Mouse (Mus musculus): ENCODE measurements around the gene Bcl10. TPM values are rescaled to one million over a fixed set of nuclear protein-coding genes. Genes with fewer than 3 reads are reported as not detected.
"Not testable (repeated sequence)": the region's sequence is repeated elsewhere in the genome, so short reads cannot be mapped to it uniquely, and the experiment has no call there.

Bcl10 gene
- polyA plus RNA-seq (2015; fragmentation: Nextera tagmentation; extraction: Ambion mirVana): 43.5 and 46.1 TPM in 2 replicates

DNA sequence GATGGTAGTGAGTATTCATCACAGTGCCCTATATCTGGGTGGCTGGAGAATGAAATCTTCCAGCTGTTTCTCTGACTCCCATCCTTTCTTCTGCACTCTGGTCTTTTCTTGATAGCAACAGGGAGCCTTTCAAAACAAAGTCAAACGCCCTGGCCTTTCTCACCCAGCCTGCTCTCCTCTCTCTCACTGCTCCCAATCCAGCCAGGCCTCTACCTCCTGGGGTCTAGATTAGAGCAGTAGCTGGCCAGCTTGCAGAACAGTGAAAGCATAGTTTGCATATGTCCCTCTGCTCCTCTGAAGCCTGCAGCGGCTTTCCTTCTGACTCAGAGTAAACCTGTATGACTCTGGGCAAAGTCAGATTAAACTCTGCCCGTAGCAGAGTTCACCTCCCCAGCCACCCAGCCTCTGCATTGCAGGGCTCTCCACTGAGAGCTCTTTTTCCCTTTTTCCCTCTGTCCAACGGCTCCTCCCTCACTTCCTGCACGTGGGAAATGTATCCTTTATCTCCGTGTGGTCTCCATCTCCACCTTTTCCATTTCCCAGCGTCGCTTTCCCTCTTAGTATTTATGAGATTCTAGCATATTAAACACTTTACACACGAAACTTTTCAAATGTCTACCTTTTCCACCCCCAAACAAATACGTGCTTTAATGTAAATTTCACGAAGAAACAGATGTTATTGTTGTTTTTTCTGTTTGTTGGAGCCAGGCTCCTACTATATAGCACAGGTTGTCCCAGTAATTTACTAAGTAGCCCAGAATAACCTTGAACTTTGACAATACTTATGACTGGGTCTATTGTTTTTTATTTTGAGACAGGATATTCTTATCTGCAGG is at the start of gene Bcl10:
Gene Bcl10 (plus strand): TSS at position 786 of the 836 bp plus-strand sequence.
- WGBS: 34% methylated on average over 11 of the region's 11 CpGs
- peak; percentile 2; the same call in 1 of the 2 replicates for ATAC-seq (ENCODE audit: low FRiP score, low TSS enrichment)
- peak within 1 kb of the TSS; percentile 26; the same call in 1 of the 2 replicates for H3K4me3 ChIP-seq (ENCODE audit: low read depth, low read length)
- H3K9me3 ChIP-seq (ENCODE audit: control insufficient read depth, low read length): no peaks in the 10 kb centered on the region
- H3K36me3 ChIP-seq (ENCODE audit: control insufficient read depth, insufficient read depth, low read length): no peaks in the 10 kb centered on the region
- peak within 1 kb of the TSS; percentile 64; the same call in 1 of the 2 replicates for H3K27ac ChIP-seq (replicated peaks)
- peak; percentile 48 for DNase-seq (ENCODE audit: low spot score)
- H3K4me2 ChIP-seq (replicated peaks; ENCODE audit: low read depth): peak within 1 kb of the TSS; percentile 45
- no peak for TF ChIP-seq EP300 (optimal IDR thresholded peaks at IDR 0.05)
- TF ChIP-seq CTCF (IDR thresholded peaks at IDR 0.05; ENCODE audit: low read depth): no peak
- no peak within 1 kb of the TSS; the same call in 1 of the 2 replicates for H3K9ac ChIP-seq (ENCODE audit: low read length)
- H3K27me3 ChIP-seq (ENCODE audit: control insufficient read depth, insufficient read depth, low read length): no peaks in the 10 kb centered on the region
- no peaks in the 10 kb centered on the region; the same call in 1 of the 2 replicates for H3K4me1 ChIP-seq (replicated peaks; ENCODE audit: control insufficient read depth, insufficient read depth)

DNA sequence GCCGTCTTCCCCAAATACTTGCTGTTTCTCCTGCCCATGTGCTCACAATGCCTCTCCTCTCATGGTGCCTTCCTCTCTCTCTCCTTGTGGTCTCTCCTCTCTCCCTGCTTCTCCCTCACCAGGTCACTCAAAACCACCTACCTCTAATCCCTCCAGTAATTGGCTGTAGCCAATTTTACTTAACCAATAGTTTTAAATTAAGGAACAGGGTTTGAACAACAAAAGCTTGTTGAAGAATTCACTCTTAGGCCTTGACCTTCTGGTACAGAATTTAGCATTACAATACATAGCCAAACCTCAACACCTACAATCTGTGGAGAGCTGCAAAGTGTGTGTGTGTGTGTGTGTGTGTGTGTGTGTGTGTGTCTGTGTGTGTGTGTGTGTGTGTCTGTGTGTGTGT is 49.3 kb upstream of the Bcl10 start:
- 90% methylated on average over 1 of the region's 1 CpGs for WGBS
- ATAC-seq (ENCODE audit: low FRiP score, low TSS enrichment) (no peak), DNase-seq (ENCODE audit: low spot score) (no peak)

DNA sequence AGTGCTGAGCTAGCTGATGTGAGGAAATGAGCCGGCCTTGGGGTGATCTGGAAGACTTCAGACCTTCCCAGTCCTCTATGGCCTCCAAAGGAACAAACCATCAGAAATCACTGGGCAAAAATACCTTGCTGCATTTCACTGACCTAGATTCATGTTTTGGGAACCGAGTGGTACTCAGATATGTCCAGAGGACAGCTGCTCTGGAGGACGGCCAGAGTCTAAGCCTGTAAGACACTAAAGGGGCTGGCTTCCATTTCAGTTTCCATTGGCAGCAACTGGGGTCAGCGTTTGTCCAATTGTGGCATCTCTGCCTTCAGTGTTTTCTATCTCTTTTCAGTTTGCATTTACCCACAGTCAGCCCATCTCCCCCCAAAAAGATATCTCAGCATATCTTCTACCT is 48.5 kb upstream of the Bcl10 start:
- Histone ChIP-seq H3K27ac (replicated peaks) (no peak overlapping the region), H3K4me3 (ENCODE audit: low read depth, low read length) (no peak overlapping the region), H3K27me3 (ENCODE audit: control insufficient read depth, insufficient read depth, low read length) (no peaks in the 10 kb centered on the region), H3K4me2 (replicated peaks; ENCODE audit: low read depth) (no peak overlapping the region), H3K36me3 (ENCODE audit: control insufficient read depth, insufficient read depth, low read length) (no peaks in the 10 kb centered on the region), H3K9me3 (ENCODE audit: control insufficient read depth, low read length) (no peaks in the 10 kb centered on the region), H3K4me1 (replicated peaks; ENCODE audit: control insufficient read depth, insufficient read depth) (no peaks in the 10 kb centered on the region), H3K9ac (ENCODE audit: low read length) (no peak overlapping the region)
- TF ChIP-seq CTCF (IDR thresholded peaks at IDR 0.05; ENCODE audit: low read depth) (no peak), EP300 (optimal IDR thresholded peaks at IDR 0.05) (no peak)
- ATAC-seq (ENCODE audit: low FRiP score, low TSS enrichment): no peak
- no peak for DNase-seq (ENCODE audit: low spot score)
- WGBS: 59% methylated on average over 4 of the region's 4 CpGs

More for the DNA sequence above, 49.3 kb upstream of the Bcl10 start:
- TF ChIP-seq CTCF (IDR thresholded peaks at IDR 0.05; ENCODE audit: low read depth): no peak
- no peak for TF ChIP-seq EP300 (optimal IDR thresholded peaks at IDR 0.05)
- Histone ChIP-seq H3K27ac (replicated peaks) (no peak overlapping the region), H3K9me3 (ENCODE audit: control insufficient read depth, low read length) (no peaks in the 10 kb centered on the region), H3K36me3 (ENCODE audit: control insufficient read depth, insufficient read depth, low read length) (no peaks in the 10 kb centered on the region), H3K4me2 (replicated peaks; ENCODE audit: low read depth) (no peak overlapping the region), H3K27me3 (ENCODE audit: control insufficient read depth, insufficient read depth, low read length) (no peaks in the 10 kb centered on the region), H3K4me3 (ENCODE audit: low read depth, low read length) (no peak overlapping the region), H3K9ac (ENCODE audit: low read length) (no peak overlapping the region), H3K4me1 (replicated peaks; ENCODE audit: control insufficient read depth, insufficient read depth) (no peaks in the 10 kb centered on the region)

DNA sequence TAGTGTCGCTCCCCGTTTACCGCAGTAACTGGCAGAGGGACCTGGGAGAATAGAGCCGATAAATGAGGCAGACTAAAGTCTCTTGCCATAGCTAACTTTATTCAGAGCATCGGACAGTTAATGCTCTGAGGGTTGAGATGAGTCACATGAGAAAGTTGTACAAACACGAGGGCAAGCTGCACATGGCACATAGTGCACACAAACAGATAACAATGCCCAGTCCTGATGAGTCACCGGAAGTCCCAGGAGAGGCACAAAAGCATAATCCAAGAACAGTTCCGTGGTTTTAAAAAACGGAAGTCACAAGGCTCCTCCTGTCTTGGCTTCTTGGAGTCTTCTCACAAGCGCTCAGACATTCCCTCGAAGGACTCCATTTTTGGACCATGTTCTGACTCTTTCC is 46.5 kb upstream of the Bcl10 start:
- H3K4me2 ChIP-seq (replicated peaks; ENCODE audit: low read depth): no peak overlapping the region
- H3K4me3 ChIP-seq (ENCODE audit: low read depth, low read length): no peak overlapping the region
- no peaks in the 10 kb centered on the region for H3K36me3 ChIP-seq (ENCODE audit: control insufficient read depth, insufficient read depth, low read length)
- H3K4me1 ChIP-seq (replicated peaks; ENCODE audit: control insufficient read depth, insufficient read depth): no peaks in the 10 kb centered on the region
- TF ChIP-seq CTCF (IDR thresholded peaks at IDR 0.05; ENCODE audit: low read depth) (no peak), EP300 (optimal IDR thresholded peaks at IDR 0.05) (no peak)
- no peak for DNase-seq (ENCODE audit: low spot score)
- WGBS: 70% methylated on average over 11 of the region's 11 CpGs
- no peaks in the 10 kb centered on the region for H3K27me3 ChIP-seq (ENCODE audit: control insufficient read depth, insufficient read depth, low read length)
- ATAC-seq (ENCODE audit: low FRiP score, low TSS enrichment): peak; percentile 53; the same call in 1 of the 2 replicates
- no peak overlapping the region for H3K27ac ChIP-seq (replicated peaks)
- H3K9ac ChIP-seq (ENCODE audit: low read length): no peak overlapping the region
- no peaks in the 10 kb centered on the region for H3K9me3 ChIP-seq (ENCODE audit: control insufficient read depth, low read length)

DNA sequence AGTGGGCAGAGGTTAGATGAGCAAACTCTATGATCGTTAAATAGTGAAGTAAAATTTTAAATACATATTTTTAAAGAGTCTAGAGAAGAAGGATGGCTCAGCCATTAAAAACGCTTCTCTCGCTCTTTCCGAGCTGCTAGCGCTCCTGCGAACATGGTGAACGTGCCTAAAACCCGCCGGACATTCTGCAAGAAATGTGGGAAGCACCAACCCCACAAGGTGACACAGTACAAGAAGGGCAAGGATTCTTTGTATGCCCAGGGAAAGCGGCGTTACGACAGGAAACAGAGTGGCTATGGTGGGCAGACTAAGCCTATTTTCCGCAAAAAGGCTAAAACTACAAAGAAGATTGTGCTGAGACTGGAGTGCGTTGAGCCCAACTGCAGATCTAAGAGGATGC is 43.7 kb upstream of the Bcl10 start:
- not testable (repeated sequence) for H3K9ac ChIP-seq (ENCODE audit: low read length); ATAC-seq (ENCODE audit: low FRiP score, low TSS enrichment); H3K9me3 ChIP-seq (ENCODE audit: control insufficient read depth, low read length); H3K27me3 ChIP-seq (ENCODE audit: control insufficient read depth, insufficient read depth, low read length); H3K4me3 ChIP-seq (ENCODE audit: low read depth, low read length); DNase-seq (ENCODE audit: low spot score); H3K4me1 ChIP-seq (replicated peaks; ENCODE audit: control insufficient read depth, insufficient read depth); H3K27ac ChIP-seq (replicated peaks); H3K4me2 ChIP-seq (replicated peaks; ENCODE audit: low read depth); H3K36me3 ChIP-seq (ENCODE audit: control insufficient read depth, insufficient read depth, low read length)
- WGBS: 97% methylated on average over 13 of the region's 14 CpGs

DNA sequence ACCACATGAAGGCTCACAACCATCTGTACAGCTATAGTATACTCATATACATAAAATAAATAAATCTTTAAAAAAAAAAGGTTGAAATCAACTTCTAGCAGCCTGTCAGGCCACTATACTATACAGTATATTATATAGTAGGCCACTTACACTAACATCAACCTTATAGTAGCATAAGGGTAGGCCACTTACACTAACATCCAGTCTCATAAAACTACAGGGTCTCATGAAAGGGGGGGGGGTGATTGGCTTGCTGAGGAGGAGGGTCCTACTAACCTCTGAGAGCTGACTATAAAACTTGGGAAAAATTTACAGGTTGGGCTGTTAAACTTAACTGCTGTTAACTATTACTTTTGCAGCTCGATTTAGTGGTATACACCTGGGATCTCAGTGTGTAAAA is 42.3 kb upstream of the Bcl10 start:
- DNase-seq (ENCODE audit: low spot score): no peak
- Histone ChIP-seq H3K4me2 (replicated peaks; ENCODE audit: low read depth) (no peak overlapping the region), H3K9ac (ENCODE audit: low read length) (no peak overlapping the region), H3K27me3 (ENCODE audit: control insufficient read depth, insufficient read depth, low read length) (no peaks in the 10 kb centered on the region), H3K4me1 (replicated peaks; ENCODE audit: control insufficient read depth, insufficient read depth) (no peaks in the 10 kb centered on the region), H3K27ac (replicated peaks) (no peak overlapping the region), H3K36me3 (ENCODE audit: control insufficient read depth, insufficient read depth, low read length) (no peaks in the 10 kb centered on the region), H3K4me3 (ENCODE audit: low read depth, low read length) (no peak overlapping the region), H3K9me3 (ENCODE audit: control insufficient read depth, low read length) (no peaks in the 10 kb centered on the region)
- 72% methylated on average over 1 of the region's 1 CpGs for WGBS
- TF ChIP-seq CTCF (IDR thresholded peaks at IDR 0.05; ENCODE audit: low read depth) (no peak), EP300 (optimal IDR thresholded peaks at IDR 0.05) (no peak)
- ATAC-seq (ENCODE audit: low FRiP score, low TSS enrichment): no peak
